Mouse (Mus musculus) c-Kit-negative CD71-positive TER-119-positive erythroid progenitor cells, embryonic 14.5 days (primary cell): ENCODE measurements around the gene Aldh3a2.
"Not testable (repeated sequence)": the region's sequence is repeated elsewhere in the genome, so short reads cannot be mapped to it uniquely, and the experiment has no call there.

Experiments used
- DNase-seq: peaks from one replicate; pipeline ENCODE4 v3.0.0-alpha.2; 2013; ENCODE audit warnings: low read depth, low spot score

Gene Aldh3a2

DNA sequence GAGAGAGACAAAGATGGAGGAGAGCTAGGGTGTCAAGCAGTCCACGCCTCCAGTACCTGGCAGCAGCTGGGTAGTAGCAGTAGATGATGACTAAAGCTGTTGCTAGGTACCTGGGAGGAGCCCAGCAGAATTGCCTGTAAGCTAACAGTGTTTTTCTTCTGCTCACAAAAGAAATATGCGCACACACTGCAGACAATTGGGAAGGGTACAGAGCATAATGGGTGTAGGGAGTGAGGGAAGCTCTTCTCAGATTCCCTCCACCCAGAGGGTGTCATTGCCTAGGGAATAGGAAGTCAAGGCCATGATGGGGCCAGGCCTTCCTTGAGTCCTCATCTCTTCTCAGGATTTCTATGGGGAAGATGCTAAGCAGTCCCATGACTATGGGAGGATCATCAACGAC is 51.3 kb downstream of the Aldh3a2 start:
- no peak for DNase-seq

DNA sequence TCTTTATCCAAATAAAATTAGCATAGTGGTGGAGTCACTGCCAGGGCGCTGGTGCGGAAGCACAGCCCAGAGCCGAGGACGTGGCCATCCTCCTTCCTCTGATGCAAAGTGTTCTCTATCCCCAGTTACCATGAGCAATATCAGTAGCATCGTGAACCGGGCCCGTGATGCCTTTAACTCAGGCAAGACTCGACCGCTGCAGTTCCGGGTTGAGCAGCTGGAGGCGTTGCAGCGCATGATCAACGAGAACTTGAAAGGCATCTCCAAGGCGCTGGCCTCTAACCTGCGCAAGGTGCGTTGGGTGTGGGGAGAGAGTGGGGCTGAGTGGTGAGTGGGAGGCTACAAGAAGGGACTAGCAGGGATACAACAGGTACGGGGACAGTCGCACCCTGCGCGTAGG is 55.2 kb downstream of the Aldh3a2 start:
- DNase-seq: no peak

GRCm38 (mm10) chr11:61208316-61208715 is 58.9 kb downstream of the Aldh3a2 start:
- DNase-seq: no peak

DNA sequence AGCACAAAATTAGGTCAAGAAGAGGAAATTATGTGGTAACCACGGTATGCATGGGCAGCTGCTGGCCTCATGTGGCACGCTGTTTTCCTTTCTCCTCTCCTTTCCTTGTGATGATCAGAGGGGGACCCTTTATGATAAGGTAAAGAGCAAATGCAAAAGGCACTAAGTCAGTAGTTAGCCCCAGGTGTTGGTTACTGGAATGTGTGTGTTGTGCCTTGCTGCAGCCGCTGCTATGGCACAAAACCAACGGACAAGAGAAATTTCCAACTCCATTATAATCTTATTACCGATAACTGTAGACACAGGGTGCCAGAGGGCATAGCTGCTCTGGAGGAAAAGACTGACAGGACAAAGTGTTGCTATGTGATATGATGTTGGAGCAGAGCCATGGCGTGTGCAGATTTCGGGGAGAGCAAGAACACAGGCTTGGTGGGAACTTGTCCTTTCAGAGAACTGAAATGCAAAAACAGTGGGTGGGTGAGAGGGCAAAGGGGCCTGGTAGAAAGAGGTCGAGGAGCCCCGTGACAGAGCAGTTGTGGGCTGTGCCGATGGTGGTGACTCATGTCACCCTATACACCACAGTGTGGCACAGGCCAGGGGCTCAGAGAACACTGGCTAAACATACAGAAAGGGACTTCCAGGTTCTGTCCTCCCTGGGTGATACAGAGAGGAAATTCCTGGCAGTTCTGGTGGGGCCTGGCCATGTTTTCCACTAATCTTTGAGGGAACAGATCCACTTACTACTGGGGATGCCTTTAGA is 59.6 kb downstream of the Aldh3a2 start, which contains the start of gene Aldh3a1:
Gene Aldh3a1 (plus strand): TSS at position 51 of the 760 bp plus-strand sequence.
- DNase-seq: no peak

DNA sequence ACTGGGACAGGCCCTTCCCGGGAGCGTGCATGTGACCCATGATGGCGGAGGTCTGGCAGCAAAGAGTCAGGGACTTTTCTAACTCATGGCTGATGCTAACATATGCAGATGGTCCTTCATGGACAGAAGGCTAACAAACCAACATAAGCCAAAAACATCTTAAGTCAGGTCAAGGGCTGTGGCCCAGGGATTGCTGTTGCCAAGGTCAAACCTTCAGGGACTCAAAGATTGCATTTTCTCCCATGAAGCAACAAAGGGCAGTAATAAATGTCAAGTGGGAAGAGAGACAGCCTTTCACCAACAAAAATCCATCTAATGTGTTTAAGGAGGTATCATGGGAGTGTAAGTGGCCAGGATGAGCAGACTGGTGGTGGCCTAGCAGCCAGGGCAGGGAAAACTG is 61.1 kb downstream of the Aldh3a2 start:
- no peak for DNase-seq

DNA sequence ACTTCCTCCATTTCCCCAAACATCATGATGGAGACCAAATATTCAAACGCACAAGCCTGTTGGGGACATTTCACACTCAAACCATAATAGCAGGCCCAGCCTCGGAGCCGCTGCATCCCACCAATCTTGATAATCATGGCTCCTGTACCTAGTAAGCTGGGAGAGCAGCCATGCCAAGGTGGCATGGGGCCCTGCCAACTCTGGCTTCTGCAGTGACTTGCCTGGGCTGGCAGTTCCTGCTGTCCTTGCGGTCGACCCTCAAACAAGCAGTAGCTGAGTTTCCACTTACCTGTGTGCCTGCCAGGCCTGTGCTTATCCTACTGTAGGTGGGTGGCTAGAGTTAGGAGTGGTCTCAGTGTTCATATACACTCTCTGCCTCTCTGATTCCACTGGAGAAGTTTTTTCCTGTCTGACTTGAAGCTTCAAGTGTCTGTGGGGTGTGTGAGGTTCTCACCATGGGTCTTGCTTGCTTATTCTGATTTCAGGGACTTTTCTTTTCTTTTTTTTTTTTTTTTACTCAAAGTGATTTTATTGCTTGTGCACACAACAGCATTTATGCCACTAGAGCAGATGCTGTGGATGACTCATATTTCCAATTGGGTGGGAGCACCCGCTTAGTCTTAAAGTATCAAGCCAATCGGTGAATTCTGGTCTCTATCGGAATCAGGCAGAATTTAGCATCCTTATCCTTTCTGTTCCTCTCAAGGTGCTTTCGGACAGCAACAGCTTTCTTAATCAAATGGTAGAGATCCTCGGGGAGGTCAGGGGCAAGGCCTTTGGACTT is 61.9 kb downstream of the Aldh3a2 start:
- no peak for DNase-seq

DNA sequence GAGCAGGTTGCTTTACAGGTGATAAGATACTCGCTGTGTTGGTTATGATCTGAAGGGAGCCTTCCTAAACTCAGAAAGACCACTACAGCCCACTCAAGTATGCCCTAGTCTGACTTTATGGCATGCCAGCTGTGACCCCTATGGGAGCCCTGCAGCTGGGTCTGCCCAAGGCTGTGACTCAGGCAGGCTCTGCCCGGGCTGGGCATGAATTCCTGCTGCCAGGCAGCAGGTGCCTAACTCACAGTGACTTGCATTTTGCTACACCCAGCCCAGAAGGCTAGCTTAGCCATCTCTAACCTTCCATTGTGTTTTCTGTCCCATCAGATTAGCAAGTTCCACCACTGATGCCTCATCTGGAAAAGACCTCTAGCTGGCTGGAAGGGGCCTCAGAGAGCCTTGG is 64.5 kb downstream of the Aldh3a2 start:
- no peak for DNase-seq

GRCm38 (mm10) chr11:61202186-61202585 is 65.1 kb downstream of the Aldh3a2 start:
- DNase-seq: no peak

- no peak for DNase-seq
Measured at GRCm38 (mm10) chr11:61199620-61200362, 67.5 kb downstream of the Aldh3a2 start.

DNA sequence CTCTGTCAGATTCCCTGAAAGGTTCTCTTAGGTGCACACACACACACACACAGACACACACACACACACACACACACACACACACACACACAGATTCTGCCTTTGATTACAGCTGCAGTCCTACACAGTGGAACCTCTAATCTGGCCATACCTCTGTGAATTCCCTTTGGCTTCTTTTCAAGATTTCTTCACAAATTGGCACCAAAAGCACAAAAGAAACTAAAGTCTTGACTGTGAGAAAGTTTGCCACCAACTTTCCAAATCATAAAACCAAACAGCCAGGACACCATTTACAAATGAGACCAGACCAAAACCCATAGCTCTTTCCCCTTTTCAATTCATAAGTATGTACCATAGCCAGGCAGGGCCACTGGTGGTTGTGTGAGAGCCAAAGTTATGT is 69.3 kb downstream of the Aldh3a2 start:
- DNase-seq: no peak

- DNase-seq: no peak
Measured at GRCm38 (mm10) chr11:61196616-61197353, 70.5 kb downstream of the Aldh3a2 start.

- peak; percentile 34 for DNase-seq
Measured at GRCm38 (mm10) chr11:61193392-61193791, 73.9 kb downstream of the Aldh3a2 start.

GRCm38 (mm10) chr11:61192779-61193178 is 74.5 kb downstream of the Aldh3a2 start:
- DNase-seq: no peak

DNA sequence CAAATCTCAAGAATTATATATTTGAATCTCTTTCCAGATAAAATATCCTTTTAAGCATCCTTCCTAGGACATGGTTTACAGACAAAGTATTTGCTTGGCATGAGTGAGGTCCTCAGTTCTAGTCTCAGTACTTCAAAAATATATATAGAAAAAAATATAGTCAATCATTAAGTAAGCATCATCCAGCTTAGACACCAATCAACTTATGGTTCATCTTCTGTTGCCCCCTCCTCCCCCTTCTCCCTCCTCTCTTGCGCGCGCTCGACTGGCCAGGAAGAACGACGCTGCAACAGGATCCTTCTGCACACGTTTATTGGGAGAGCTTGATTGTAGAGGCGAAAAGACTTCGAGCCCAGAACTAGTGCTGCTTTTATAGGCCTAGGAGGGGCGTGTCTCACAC is 75.1 kb downstream of the Aldh3a2 start:
- not testable (repeated sequence) for DNase-seq

- DNase-seq: no peak
Measured at GRCm38 (mm10) chr11:61190776-61191175, 76.5 kb downstream of the Aldh3a2 start.

GRCm38 (mm10) chr11:61183820-61184219 is 83.4 kb downstream of the Aldh3a2 start:
- DNase-seq: no peak

- no peak for DNase-seq
Measured at GRCm38 (mm10) chr11:61181624-61182023, 85.6 kb downstream of the Aldh3a2 start.

DNA sequence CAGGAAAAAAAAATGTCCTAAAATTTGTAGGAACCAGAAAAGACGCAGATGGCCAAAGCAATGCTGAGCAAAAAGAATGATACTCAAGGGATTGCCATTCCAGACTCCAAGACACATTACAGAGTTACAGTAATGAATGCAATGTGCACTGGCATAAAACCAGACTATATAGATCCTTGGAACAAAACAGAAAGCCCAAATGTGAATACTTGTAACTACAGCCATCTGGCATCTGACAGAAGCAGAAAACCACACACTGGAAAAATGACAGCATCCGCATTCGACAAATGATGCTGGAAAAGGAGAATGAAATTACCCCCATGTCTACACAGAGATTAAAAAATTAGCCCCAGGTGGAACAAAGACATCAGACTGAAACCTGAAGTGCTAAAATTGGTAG is 86.9 kb downstream of the Aldh3a2 start:
- DNase-seq: no peak

- no peak for DNase-seq
Measured at GRCm38 (mm10) chr11:61176321-61176720, 90.9 kb downstream of the Aldh3a2 start.

DNA sequence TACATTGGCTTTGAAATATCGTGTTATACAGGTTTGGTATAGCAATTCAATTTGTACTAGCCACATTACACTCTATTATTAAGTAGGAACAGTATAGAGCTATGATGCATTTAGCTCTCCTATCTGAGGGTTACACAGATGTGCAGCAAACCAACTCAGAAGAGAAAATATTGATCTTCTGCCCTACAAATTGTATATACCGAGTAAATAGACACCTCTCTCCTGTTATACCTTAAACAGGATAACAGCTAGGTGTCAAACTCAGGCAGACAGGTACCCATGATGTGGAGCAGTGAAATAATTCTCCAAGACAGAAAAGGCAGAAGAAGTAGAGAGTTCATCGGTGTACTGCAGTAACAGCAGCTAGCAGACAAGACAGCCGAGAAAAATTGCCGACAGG is 91.5 kb downstream of the Aldh3a2 start:
- DNase-seq: no peak

- DNase-seq: peak; percentile 99
Measured at GRCm38 (mm10) chr11:61174821-61175658, 92.2 kb downstream of the Aldh3a2 start, which contains the start of gene Usp22. Usp22 (minus strand) TSS chr11:61175055.
